Mouse (Mus musculus) heart, postnatal 0 days (tissue): ENCODE results near the gene Nkx1-1. TPM values are rescaled to one million over a fixed set of nuclear protein-coding genes. Genes with fewer than 3 reads are reported as not detected.

ENCODE experiments used
- ATAC-seq: fragments of 200-750 bp; cut with Nextera tagmentation; 2 replicates; pipeline ENCODE4 v1.8.0; 2017; ENCODE audit warnings: low read depth, moderate number of reproducible peaks, moderate library complexity; ENCODE audit not compliant: insufficient read depth
- DNase-seq: peaks from one replicate; pipeline ENCODE4 v3.0.0-alpha.2; 2016; ENCODE audit warnings: low spot score
- H3K27ac ChIP-seq: fragments of 300-500 bp; sonication (generic); 2 replicates; pipeline ENCODE4 v1.5.1; 2014; ENCODE audit warnings: low read depth, mild to moderate bottlenecking
- H3K27me3 ChIP-seq: fragments of 300-500 bp; sonication (generic); 2 replicates; pipeline ENCODE4 v1.6.1; 2014; ENCODE audit warnings: low read length, mixed read lengths; ENCODE audit not compliant: control insufficient read depth, insufficient read depth
- H3K36me3 ChIP-seq: fragments of 300-500 bp; sonication (generic); replicated peaks from 2 replicates; pipeline ENCODE4 v1.6.1; 2014; ENCODE audit warnings: low read length, mixed read lengths; ENCODE audit not compliant: control insufficient read depth, insufficient read depth
- H3K4me1 ChIP-seq: fragments of 300-500 bp; sonication (generic); 2 replicates; pipeline ENCODE4 v1.6.1; 2014; ENCODE audit warnings: antibody characterized with exemption; ENCODE audit not compliant: control insufficient read depth, insufficient read depth
- H3K4me2 ChIP-seq: fragments of 300-500 bp; sonication (generic); 2 replicates; pipeline ENCODE4 v1.6.1; 2014; ENCODE audit warnings: low read depth, mild to moderate bottlenecking, low read length, moderate library complexity
- H3K4me3 ChIP-seq: fragments of 300-500 bp; sonication (generic); 2 replicates; pipeline ENCODE4 v1.5.1; 2014; ENCODE audit warnings: low read depth, low read length
- H3K9ac ChIP-seq: fragments of 300-500 bp; sonication (generic); replicated peaks from 2 replicates; pipeline ENCODE4 v1.6.1; 2014; ENCODE audit warnings: low read depth, low read length, mixed read lengths
- H3K9me3 ChIP-seq: fragments of 300-500 bp; sonication (generic); replicated peaks from 2 replicates; pipeline ENCODE4 v1.6.1; 2016; ENCODE audit warnings: low read length; ENCODE audit not compliant: control insufficient read depth
- CTCF ChIP-seq: IDR thresholded peaks from 2 replicates; pipeline ENCODE4 v1.5.1; 2016; ENCODE audit warnings: antibody characterized with exemption, control low read depth, low read depth
- EP300 ChIP-seq: IDR thresholded peaks from 2 replicates; pipeline ENCODE4 v1.6.1; 2016; ENCODE audit warnings: antibody characterized with exemption, low read depth
- WGBS: fragments of 180-500 bp; shearing (Covaris S2); extraction: QIAGEN DNeasy Blood & Tissue Kit; methylation state at CpG from one replicate; pipeline ENCODE4 v1.1.7; 2014; 5-methylcytosine and 5-hydroxymethylcytosine counted together
- polyA plus RNA-seq: library from polyadenylated mRNA; unstranded; fragments of >200 nt; fragmentation: Nextera tagmentation; extraction: Ambion mirVana; gene quantifications from 2 replicates; pipeline ENCODE4 v1.2.1, GENCODE M21; 2015
- total RNA-seq: library from RNA; depleted of rRNA; stranded (reverse); fragments of >200 nt; gene quantifications from 2 replicates; pipeline ENCODE4 v1.2.3, GENCODE M21; 2014; ENCODE audit warnings: low replicate concordance

The Nkx1-1 gene
- total and polyA plus RNA-seq, 2 experiments from 2014 or later = not detected

- DNase-seq (no peak), ATAC-seq (no peak)
- Histone ChIP-seq H3K36me3 (no peaks in the 10 kb centered on the region), H3K27ac (no peak overlapping the region), H3K4me1 (no peaks in the 10 kb centered on the region), H3K9me3 (no peaks in the 10 kb centered on the region), H3K4me3 (no peak overlapping the region), H3K9ac (no peak overlapping the region), H3K4me2 (no peak overlapping the region), H3K27me3 (0 out of 2 replicates have a peak, but pooled peaks cover 2% of the 10 kb centered on the region)
- TF ChIP-seq CTCF = no peak
- no peak for TF ChIP-seq EP300
- WGBS = 54% methylated on average over 2 of the region's 2 CpGs
These were observed 25.3 kb upstream of the Nkx1-1 start for GRCm38 (mm10) chr5:33459111-33459510.

- TF ChIP-seq EP300 (no peak), CTCF (no peak)
- Histone ChIP-seq H3K27ac (no peak overlapping the region), H3K27me3 (no peaks in the 10 kb centered on the region), H3K9me3 (no peaks in the 10 kb centered on the region), H3K4me2 (no peak overlapping the region), H3K4me3 (no peak overlapping the region), H3K9ac (no peak overlapping the region), H3K4me1 (no peaks in the 10 kb centered on the region), H3K36me3 (no peaks in the 10 kb centered on the region)
- WGBS = 67% methylated on average over 3 of the region's 3 CpGs
- DNase-seq (no peak), ATAC-seq (no peak)
These were observed 24.4 kb upstream of the Nkx1-1 start for GRCm38 (mm10) chr5:33458132-33458622.

- H3K9me3 ChIP-seq = no peaks in the 10 kb centered on the region
- 48% methylated on average over 8 of the region's 8 CpGs for WGBS
- no peaks in the 10 kb centered on the region for H3K4me1 ChIP-seq
- no peak for TF ChIP-seq CTCF
- TF ChIP-seq EP300 = no peak
- no peak for DNase-seq
- no peak for ATAC-seq
- H3K27ac ChIP-seq = no peak overlapping the region
- H3K36me3 ChIP-seq = no peaks in the 10 kb centered on the region
- H3K4me3 ChIP-seq = no peak overlapping the region
- H3K27me3 ChIP-seq = no peaks in the 10 kb centered on the region
- H3K9ac ChIP-seq = no peak overlapping the region
- no peak overlapping the region for H3K4me2 ChIP-seq
These were observed 22.0 kb upstream of the Nkx1-1 start for GRCm38 (mm10) chr5:33455737-33456136.

GRCm38 (mm10) chr5:33443794-33444193 is 10.0 kb upstream of the Nkx1-1 start:
- Histone ChIP-seq H3K4me1 (no peaks in the 10 kb centered on the region), H3K36me3 (no peaks in the 10 kb centered on the region), H3K4me3 (no peak overlapping the region), H3K9me3 (no peaks in the 10 kb centered on the region), H3K9ac (no peak overlapping the region), H3K27me3 (peaks cover 40% of the 10 kb centered on the region), H3K27ac (no peak overlapping the region), H3K4me2 (no peak overlapping the region)
- TF ChIP-seq EP300 (no peak), CTCF (no peak)
- WGBS = 50% methylated on average over 9 of the region's 9 CpGs
- ATAC-seq (no peak), DNase-seq (no peak)

- peaks cover 44% of the 10 kb centered on the region for H3K27me3 ChIP-seq
These were observed 9.3 kb upstream of the Nkx1-1 start for GRCm38 (mm10) chr5:33442927-33443710.

GRCm38 (mm10) chr5:33438214-33438613 is 4.4 kb upstream of the Nkx1-1 start:
- DNase-seq = peak; percentile 88
- Histone ChIP-seq H3K9ac (no peak overlapping the region), H3K27me3 (peaks cover 75% of the 10 kb centered on the region), H3K9me3 (no peaks in the 10 kb centered on the region), H3K36me3 (no peaks in the 10 kb centered on the region), H3K4me2 (no peak overlapping the region), H3K27ac (no peak overlapping the region), H3K4me1 (peaks cover 10% of the 10 kb centered on the region; the same call in 1 of the 2 replicates), H3K4me3 (no peak overlapping the region)
- WGBS = 2% methylated on average over 23 of the region's 23 CpGs
- peak; percentile 87 for ATAC-seq
- TF ChIP-seq EP300 = no peak; the same call in 1 of the 2 replicates
- TF ChIP-seq CTCF = no peak

More at GRCm38 (mm10) chr5:33442927-33443710, 9.3 kb upstream of the Nkx1-1 start:
- H3K9ac ChIP-seq = no peak overlapping the region
- peak overlapping the region; percentile 51 for H3K4me2 ChIP-seq
- peak; percentile 82 for TF ChIP-seq CTCF
- no peak for TF ChIP-seq EP300
- DNase-seq (no peak), ATAC-seq (no peak)
- no peaks in the 10 kb centered on the region for H3K9me3 ChIP-seq
- 4% methylated on average over 56 of the region's 56 CpGs for WGBS
- no peak overlapping the region for H3K27ac ChIP-seq
- no peaks in the 10 kb centered on the region for H3K4me1 ChIP-seq
- peak overlapping the region; percentile 29 for H3K4me3 ChIP-seq
- H3K36me3 ChIP-seq = no peaks in the 10 kb centered on the region
